Mouse (Mus musculus): ENCODE measurements around the gene Gm37240. TPM values are rescaled to one million over a fixed set of nuclear protein-coding genes. Genes with fewer than 3 reads are reported as not detected.
"Not testable (repeated sequence)": the region's sequence is repeated elsewhere in the genome, so short reads cannot be mapped to it uniquely, and the experiment has no call there.

Gene Gm37240
- polyA plus RNA-seq, 1 experiment: 0.77 TPM

DNA sequence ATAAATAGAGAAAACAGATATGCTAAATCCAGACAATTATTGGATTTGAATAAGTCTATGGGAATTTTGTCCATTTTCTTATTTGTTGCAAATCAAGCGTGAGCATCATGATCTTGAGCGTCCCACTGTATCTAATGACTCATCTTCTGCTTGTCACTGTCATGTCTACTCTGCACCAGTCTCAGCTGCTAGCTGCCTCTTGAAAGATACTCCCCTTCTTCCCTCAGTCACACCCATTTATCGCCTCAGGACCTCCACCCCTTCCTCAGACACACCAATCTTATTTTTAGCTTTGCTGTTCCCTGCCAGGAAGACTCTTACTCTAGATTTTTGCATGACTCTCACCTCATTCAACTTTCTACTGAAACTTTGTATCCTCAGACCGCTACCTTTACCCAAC, 1323.9 kb downstream of the Gm37240 start:
- H3K4me1 ChIP-seq (ENCODE audit: control insufficient read depth, insufficient read depth, low read length): peaks cover 4% of the 10 kb centered on the region; the same call in 1 of the 2 replicates
- whole genome bisulfite sequencing: 79% methylated on average over 4 of the region's 4 CpGs
- no peaks in the 10 kb centered on the region for H3K27me3 ChIP-seq (ENCODE audit: control insufficient read depth, insufficient read depth, low read length)
- H3K27ac ChIP-seq (ENCODE audit: insufficient read depth, low read length): no peak overlapping the region
- DNase-seq: no peak
- no peak for TF ChIP-seq CTCF (IDR thresholded peaks at IDR 0.05; ENCODE audit: borderline replicate concordance, insufficient read depth, low read depth, low read length)
- no peak for TF ChIP-seq POLR2A (IDR thresholded peaks at IDR 0.05; ENCODE audit: borderline replicate concordance, insufficient read depth, low read length)
- no peak overlapping the region for H3K4me3 ChIP-seq (replicated peaks; ENCODE audit: insufficient read depth, low read depth, low read length)

DNA sequence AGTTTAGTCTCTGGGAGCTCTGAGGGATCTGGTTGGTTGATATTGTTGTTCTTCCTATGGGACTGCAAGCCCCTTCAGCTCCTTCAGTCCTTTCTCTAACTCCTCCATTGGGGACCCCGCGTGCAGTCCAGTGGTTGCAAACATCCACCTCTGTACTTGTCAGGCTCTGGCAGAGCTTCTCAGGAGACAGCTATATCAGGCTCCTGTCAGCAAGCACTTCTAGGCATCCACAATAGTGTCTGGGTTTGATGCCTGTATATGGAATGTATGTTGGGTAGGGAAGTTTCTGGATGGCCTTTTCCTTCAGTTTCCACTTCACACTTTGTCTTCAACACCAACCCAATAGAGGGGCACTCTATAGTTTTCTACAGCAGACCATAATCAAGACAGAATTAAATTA, 1324.4 kb downstream of the Gm37240 start:
- DNase-seq; H3K27ac ChIP-seq (ENCODE audit: insufficient read depth, low read length); H3K27me3 ChIP-seq (ENCODE audit: control insufficient read depth, insufficient read depth, low read length); H3K4me1 ChIP-seq (ENCODE audit: control insufficient read depth, insufficient read depth, low read length); H3K4me3 ChIP-seq (replicated peaks; ENCODE audit: insufficient read depth, low read depth, low read length): not testable (repeated sequence)
- WGBS: 95% methylated on average over 2 of the region's 2 CpGs

DNA sequence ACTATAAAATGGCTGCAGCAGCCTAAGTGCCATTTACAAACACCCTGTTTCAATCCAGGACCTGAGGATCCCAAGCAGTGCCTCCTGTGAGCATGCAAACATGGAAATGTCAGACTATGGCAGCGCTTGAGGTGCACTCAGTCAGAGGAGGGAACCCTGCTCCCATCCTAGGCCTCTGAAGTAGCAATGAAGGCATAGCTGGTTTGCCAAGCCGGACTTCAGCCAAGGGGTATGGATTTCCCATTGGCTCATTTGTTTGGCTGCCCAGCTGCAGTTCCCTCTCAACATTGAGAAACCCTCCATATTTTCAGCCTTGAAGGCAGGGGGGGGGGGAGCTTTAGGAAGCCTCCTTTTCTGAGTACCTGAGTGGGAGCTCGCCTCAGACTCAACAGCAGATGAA, 1329.0 kb downstream of the Gm37240 start:
- TF ChIP-seq POLR2A (IDR thresholded peaks at IDR 0.05; ENCODE audit: borderline replicate concordance, insufficient read depth, low read length): no peak
- TF ChIP-seq CTCF (IDR thresholded peaks at IDR 0.05; ENCODE audit: borderline replicate concordance, insufficient read depth, low read depth, low read length): no peak
- H3K27ac ChIP-seq (ENCODE audit: insufficient read depth, low read length): peak overlapping the region; percentile 53; the same call in 1 of the 2 replicates
- 78% methylated on average over 3 of the region's 3 CpGs for WGBS

DNA sequence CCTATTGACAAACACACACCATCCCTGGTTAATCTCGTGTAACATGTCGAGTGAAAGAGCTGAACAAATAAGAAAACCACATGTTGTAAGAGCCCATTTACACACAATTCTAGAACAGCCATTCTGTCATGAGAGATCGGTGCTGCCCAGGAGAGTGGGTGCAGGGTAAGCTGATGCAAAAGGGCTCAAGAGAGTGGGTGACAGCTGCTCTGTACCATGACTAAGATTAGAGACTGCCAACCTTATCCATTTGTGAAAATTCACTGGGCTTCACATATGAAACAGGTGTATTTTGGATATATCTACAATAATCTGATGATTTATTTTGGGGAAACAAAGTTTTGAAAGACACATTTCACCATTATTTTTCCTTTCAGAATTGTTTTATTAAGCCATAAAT, 1331.5 kb downstream of the Gm37240 start:
- H3K27me3 ChIP-seq (ENCODE audit: control insufficient read depth, insufficient read depth, low read length): no peaks in the 10 kb centered on the region
- no peak for DNase-seq
- WGBS: 79% methylated on average over 3 of the region's 3 CpGs
- no peak overlapping the region for H3K27ac ChIP-seq (ENCODE audit: insufficient read depth, low read length)
- H3K4me1 ChIP-seq (ENCODE audit: control insufficient read depth, insufficient read depth, low read length): peaks cover 2% of the 10 kb centered on the region; the same call in 1 of the 2 replicates
- no peak overlapping the region for H3K4me3 ChIP-seq (replicated peaks; ENCODE audit: insufficient read depth, low read depth, low read length)
- TF ChIP-seq CTCF (IDR thresholded peaks at IDR 0.05; ENCODE audit: borderline replicate concordance, insufficient read depth, low read depth, low read length) (no peak), POLR2A (IDR thresholded peaks at IDR 0.05; ENCODE audit: borderline replicate concordance, insufficient read depth, low read length) (no peak)

More for the DNA sequence above, 1329.0 kb downstream of the Gm37240 start:
- no peak for DNase-seq
- Histone ChIP-seq H3K27me3 (ENCODE audit: control insufficient read depth, insufficient read depth, low read length) (no peaks in the 10 kb centered on the region), H3K4me1 (ENCODE audit: control insufficient read depth, insufficient read depth, low read length) (peaks cover 2% of the 10 kb centered on the region; the same call in 1 of the 2 replicates), H3K4me3 (replicated peaks; ENCODE audit: insufficient read depth, low read depth, low read length) (no peak overlapping the region)

DNA sequence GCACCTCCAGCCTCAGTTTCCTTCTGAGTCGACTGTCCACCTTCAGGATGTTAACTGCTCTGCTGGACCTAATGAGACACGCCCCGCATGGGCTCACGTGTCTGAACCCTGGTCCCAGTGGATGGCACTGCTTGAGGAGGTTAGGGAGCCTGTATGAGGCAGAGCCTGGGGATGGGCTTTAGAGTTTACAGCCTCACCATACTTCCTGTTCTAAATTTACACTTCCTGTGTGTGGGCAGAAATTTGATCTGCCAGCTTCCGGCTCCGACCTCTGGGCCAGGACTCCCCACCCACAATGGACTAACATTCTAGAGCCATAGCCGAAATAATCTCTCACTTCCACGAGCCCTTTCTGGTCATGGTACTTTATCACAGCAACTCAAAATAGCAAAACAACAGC, 1340.1 kb downstream of the Gm37240 start:
- H3K4me1 ChIP-seq (ENCODE audit: control insufficient read depth, insufficient read depth, low read length): no peaks in the 10 kb centered on the region
- no peak overlapping the region for H3K27ac ChIP-seq (ENCODE audit: insufficient read depth, low read length)
- no peak overlapping the region for H3K4me3 ChIP-seq (replicated peaks; ENCODE audit: insufficient read depth, low read depth, low read length)
- H3K27me3 ChIP-seq (ENCODE audit: control insufficient read depth, insufficient read depth, low read length): no peaks in the 10 kb centered on the region
- 74% methylated on average over 8 of the region's 8 CpGs for WGBS
- DNase-seq: no peak
- TF ChIP-seq POLR2A (IDR thresholded peaks at IDR 0.05; ENCODE audit: borderline replicate concordance, insufficient read depth, low read length) (no peak), CTCF (IDR thresholded peaks at IDR 0.05; ENCODE audit: borderline replicate concordance, insufficient read depth, low read depth, low read length) (no peak)

DNA sequence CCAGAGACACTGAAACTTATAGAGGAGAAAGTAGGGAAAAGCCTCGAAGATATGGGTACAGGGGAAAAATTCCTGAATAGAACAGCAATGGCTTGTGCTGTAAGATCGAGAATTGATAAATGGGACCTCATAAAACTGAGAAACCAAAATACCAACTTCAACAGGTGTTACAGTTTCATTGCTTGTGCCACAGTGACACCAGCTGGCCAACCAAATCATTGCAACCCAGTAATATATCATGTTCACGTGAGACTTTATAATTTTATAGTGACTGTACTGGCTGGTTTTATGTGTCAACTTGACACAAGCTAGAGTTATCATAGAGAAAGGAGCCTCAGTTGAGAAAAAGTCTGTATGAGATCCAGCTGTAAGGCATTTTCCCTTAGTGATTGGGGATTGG, 1344.9 kb downstream of the Gm37240 start:
- TF ChIP-seq CTCF (IDR thresholded peaks at IDR 0.05; ENCODE audit: borderline replicate concordance, insufficient read depth, low read depth, low read length): peak; percentile 43; the same call in 1 of the 2 replicates
- H3K27ac ChIP-seq (ENCODE audit: insufficient read depth, low read length); H3K27me3 ChIP-seq (ENCODE audit: control insufficient read depth, insufficient read depth, low read length); H3K4me1 ChIP-seq (ENCODE audit: control insufficient read depth, insufficient read depth, low read length); H3K4me3 ChIP-seq (replicated peaks; ENCODE audit: insufficient read depth, low read depth, low read length): not testable (repeated sequence)
- 12% methylated on average over 3 of the region's 3 CpGs for WGBS
- peak; percentile 23 to 61 for DNase-seq

DNA sequence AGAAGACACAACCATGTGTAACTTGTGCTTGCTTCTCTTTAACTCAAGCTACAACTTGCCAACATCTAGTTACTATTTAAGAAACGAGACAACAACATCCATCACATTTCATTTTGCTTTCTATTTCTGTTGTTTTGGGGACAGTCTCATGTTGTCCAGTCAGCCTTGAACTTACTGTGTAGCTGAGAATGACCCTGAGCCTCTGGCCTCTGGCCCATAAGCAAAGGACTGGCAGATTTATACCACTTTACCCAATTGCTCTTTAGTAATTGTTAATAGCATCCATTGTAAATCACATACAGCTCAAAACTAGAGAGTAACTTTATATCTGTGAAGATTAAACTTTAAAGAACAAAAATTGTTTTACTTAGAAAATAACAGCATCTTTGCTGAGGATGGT, 1345.4 kb downstream of the Gm37240 start:
- DNase-seq: no peak
- Histone ChIP-seq H3K27me3 (ENCODE audit: control insufficient read depth, insufficient read depth, low read length) (no peaks in the 10 kb centered on the region), H3K4me3 (replicated peaks; ENCODE audit: insufficient read depth, low read depth, low read length) (no peak overlapping the region), H3K4me1 (ENCODE audit: control insufficient read depth, insufficient read depth, low read length) (no peaks in the 10 kb centered on the region), H3K27ac (ENCODE audit: insufficient read depth, low read length) (no peak overlapping the region)
- TF ChIP-seq POLR2A (IDR thresholded peaks at IDR 0.05; ENCODE audit: borderline replicate concordance, insufficient read depth, low read length) (no peak), CTCF (IDR thresholded peaks at IDR 0.05; ENCODE audit: borderline replicate concordance, insufficient read depth, low read depth, low read length) (no peak)
- WGBS: 95% methylated on average over 1 of the region's 1 CpGs

DNA sequence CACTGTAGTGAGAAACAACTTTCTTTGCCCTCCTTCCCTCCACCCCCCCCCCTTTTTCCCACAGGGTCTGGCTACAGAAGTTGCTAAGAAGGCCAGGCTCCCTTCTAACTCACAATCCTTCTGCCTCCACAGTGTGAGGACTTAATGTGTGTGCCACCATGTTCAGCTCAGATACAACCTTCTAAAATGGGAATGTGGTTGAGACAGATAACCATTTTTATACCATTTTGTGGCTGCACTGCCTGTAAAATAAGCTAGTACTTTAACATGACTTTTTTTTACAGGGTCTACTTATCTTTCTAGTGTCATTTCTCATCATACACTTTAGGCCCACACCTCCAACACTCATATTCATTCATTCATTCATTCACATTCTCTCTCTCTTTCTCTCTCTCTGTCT, 1346.7 kb downstream of the Gm37240 start:
- TF ChIP-seq CTCF (IDR thresholded peaks at IDR 0.05; ENCODE audit: borderline replicate concordance, insufficient read depth, low read depth, low read length) (no peak), POLR2A (IDR thresholded peaks at IDR 0.05; ENCODE audit: borderline replicate concordance, insufficient read depth, low read length) (no peak)
- no peaks in the 10 kb centered on the region for H3K4me1 ChIP-seq (ENCODE audit: control insufficient read depth, insufficient read depth, low read length)
- DNase-seq: no peak
- no peak overlapping the region for H3K4me3 ChIP-seq (replicated peaks; ENCODE audit: insufficient read depth, low read depth, low read length)
- H3K27ac ChIP-seq (ENCODE audit: insufficient read depth, low read length): no peak overlapping the region
- H3K27me3 ChIP-seq (ENCODE audit: control insufficient read depth, insufficient read depth, low read length): no peaks in the 10 kb centered on the region

DNA sequence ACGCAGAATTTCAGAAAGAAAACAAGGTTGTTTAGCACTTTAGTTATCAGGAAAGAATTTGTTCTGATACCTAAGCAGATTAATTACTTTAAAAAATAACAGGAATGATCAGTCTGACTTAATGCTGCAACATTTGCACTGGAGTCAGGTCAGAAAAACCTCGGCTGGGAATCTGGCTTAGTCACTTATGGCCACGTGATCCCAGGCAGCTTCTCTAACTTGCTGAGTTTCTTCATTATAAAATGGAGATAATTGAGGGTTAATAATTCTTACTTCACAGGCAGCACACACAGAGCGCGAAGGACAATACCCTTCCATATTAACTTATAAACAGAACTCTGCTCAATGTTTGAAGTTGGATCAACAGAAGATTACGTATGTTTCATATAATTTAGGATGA, 1350.3 kb downstream of the Gm37240 start:
- DNase-seq: no peak
- WGBS: 76% methylated on average over 6 of the region's 6 CpGs
- TF ChIP-seq POLR2A (IDR thresholded peaks at IDR 0.05; ENCODE audit: borderline replicate concordance, insufficient read depth, low read length) (no peak), CTCF (IDR thresholded peaks at IDR 0.05; ENCODE audit: borderline replicate concordance, insufficient read depth, low read depth, low read length) (no peak)
- no peak overlapping the region for H3K4me3 ChIP-seq (replicated peaks; ENCODE audit: insufficient read depth, low read depth, low read length)
- no peaks in the 10 kb centered on the region for H3K27me3 ChIP-seq (ENCODE audit: control insufficient read depth, insufficient read depth, low read length)
- no peak overlapping the region for H3K27ac ChIP-seq (ENCODE audit: insufficient read depth, low read length)
- no peaks in the 10 kb centered on the region for H3K4me1 ChIP-seq (ENCODE audit: control insufficient read depth, insufficient read depth, low read length)
